Mouse (Mus musculus) kidney, embryonic 16.5 days (tissue): Measurements from ENCODE around the gene Tmem132b. TPM values are rescaled to one million over a fixed set of nuclear protein-coding genes. Genes with fewer than 3 reads are reported as not detected.

Experiments
- ATAC-seq: fragments of 200-750 bp; cut with Nextera tagmentation; 2 replicates; pipeline ENCODE4 v1.8.0; 2017; ENCODE audit warnings: moderate TSS enrichment; ENCODE audit not compliant: low FRiP score, low TSS enrichment
- H3K27ac ChIP-seq: fragments of 300-500 bp; sonication (generic); 2 replicates; pipeline ENCODE4 v1.5.1; 2014; ENCODE audit warnings: low read length
- H3K27me3 ChIP-seq: fragments of 300-500 bp; sonication (generic); 2 replicates; pipeline ENCODE4 v1.6.1; 2014; ENCODE audit warnings: low read length, control low read depth, mixed read lengths; ENCODE audit not compliant: insufficient read depth
- H3K36me3 ChIP-seq: fragments of 300-500 bp; sonication (generic); 2 replicates; pipeline ENCODE4 v1.6.1; 2014; ENCODE audit warnings: low read length, control low read depth, mixed read lengths; ENCODE audit not compliant: insufficient read depth
- H3K4me1 ChIP-seq: fragments of 300-500 bp; sonication (generic); 2 replicates; pipeline ENCODE4 v1.6.1; 2014; ENCODE audit warnings: low read length, control low read depth, mixed read lengths; ENCODE audit not compliant: insufficient read depth
- H3K4me2 ChIP-seq: fragments of 300-500 bp; sonication (generic); replicated peaks from 2 replicates; pipeline ENCODE4 v1.6.1; 2014; ENCODE audit warnings: low read depth, low read length
- H3K4me3 ChIP-seq: fragments of 300-500 bp; sonication (generic); 2 replicates; pipeline ENCODE4 v1.5.1; 2014; ENCODE audit warnings: mild to moderate bottlenecking, low read length
- H3K9ac ChIP-seq: fragments of 300-500 bp; sonication (generic); replicated peaks from 2 replicates; pipeline ENCODE4 v1.6.1; 2014; ENCODE audit warnings: low read length
- H3K9me3 ChIP-seq: fragments of 300-500 bp; sonication (generic); 2 replicates; pipeline ENCODE4 v1.6.1; 2016; ENCODE audit warnings: low read length, control low read depth
- WGBS: fragments of 180-500 bp; shearing (Covaris S2); extraction: QIAGEN DNeasy Blood & Tissue Kit; methylation state at CpG from one replicate; pipeline ENCODE4 v1.1.7; 2014; 5-methylcytosine and 5-hydroxymethylcytosine counted together
- polyA plus RNA-seq: library from polyadenylated mRNA; unstranded; fragments of >200 nt; fragmentation: Nextera tagmentation; extraction: Ambion mirVana; gene quantifications from 2 replicates; pipeline ENCODE4 v1.2.1, GENCODE M21; 2015

The Tmem132b gene
- polyA plus RNA-seq, 1 experiment from 2014 or later: 0.39 TPM

- Histone ChIP-seq H3K4me1 (no peaks in the 10 kb centered on the region), H3K27me3 (no peaks in the 10 kb centered on the region), H3K9me3 (no peaks in the 10 kb centered on the region), H3K36me3 (no peaks in the 10 kb centered on the region), H3K27ac (no peak overlapping the region), H3K4me2 (no peak overlapping the region), H3K4me3 (no peak overlapping the region), H3K9ac (no peak overlapping the region)
- 85% methylated on average over 3 of the region's 3 CpGs for WGBS
- no peak for ATAC-seq
Measured at GRCm38 (mm10) chr5:125829342-125829741, 297.8 kb downstream of the Tmem132b start.

DNA sequence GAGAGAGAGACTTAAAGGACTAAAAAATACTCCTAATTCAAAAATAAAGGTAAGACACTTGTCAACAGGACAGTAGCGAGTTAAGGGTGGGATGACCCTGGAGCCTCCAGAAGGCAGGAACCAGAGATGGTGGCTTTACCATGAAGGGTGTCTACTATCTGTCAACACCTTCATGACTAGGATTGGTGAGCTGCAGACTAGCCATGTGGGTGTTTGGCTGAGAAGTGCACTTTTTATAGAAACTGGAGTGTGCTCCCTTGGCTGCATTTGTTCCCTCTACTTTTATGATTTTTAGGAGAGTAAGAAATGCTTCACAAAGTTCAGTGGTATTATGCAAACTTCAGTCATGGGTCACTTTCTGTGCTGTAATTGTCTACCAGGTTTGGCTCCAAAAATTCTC is 304.3 kb downstream of the Tmem132b start:
- Histone ChIP-seq H3K4me1 (no peaks in the 10 kb centered on the region), H3K9me3 (no peaks in the 10 kb centered on the region), H3K9ac (no peak overlapping the region), H3K36me3 (no peaks in the 10 kb centered on the region), H3K27me3 (no peaks in the 10 kb centered on the region), H3K4me2 (no peak overlapping the region), H3K27ac (no peak overlapping the region), H3K4me3 (no peak overlapping the region)
- 86% methylated on average over 1 of the region's 1 CpGs for WGBS
- no peak for ATAC-seq

GRCm38 (mm10) chr5:125836761-125837160 is 305.2 kb downstream of the Tmem132b start:
- no peak overlapping the region for H3K27ac ChIP-seq
- H3K9ac ChIP-seq: no peak overlapping the region
- no peak overlapping the region for H3K4me3 ChIP-seq
- no peaks in the 10 kb centered on the region for H3K27me3 ChIP-seq
- ATAC-seq: no peak
- H3K9me3 ChIP-seq: no peaks in the 10 kb centered on the region
- WGBS: 62% methylated on average over 5 of the region's 5 CpGs
- H3K4me1 ChIP-seq: no peaks in the 10 kb centered on the region
- H3K36me3 ChIP-seq: no peaks in the 10 kb centered on the region
- H3K4me2 ChIP-seq: no peak overlapping the region

Other genes with a start within 250 kb of the Tmem132b start
- gene Scarb1, start 190.7 kb upstream of the Tmem132b start, polyA plus RNA-seq: 91.8 and 103 TPM in 2 replicates
- gene Gm10382, start 142.5 kb upstream of the Tmem132b start, polyA plus RNA-seq: 0.34 and 0.51 TPM in 2 replicates
- 1,279 and 1,344 TPM in 2 replicates for gene Ubc, start 141.6 kb upstream of the Tmem132b start, polyA plus RNA-seq
- 10.4 and 14.2 TPM in 2 replicates for gene Dhx37, start 97.7 kb upstream of the Tmem132b start, polyA plus RNA-seq
- 44.4 and 46.1 TPM in 2 replicates for gene Bri3bp, start 90.2 kb upstream of the Tmem132b start, polyA plus RNA-seq
- gene Aacs, start 56.0 kb upstream of the Tmem132b start, polyA plus RNA-seq: 39.8 and 41.1 TPM in 2 replicates